Mouse (Mus musculus): ENCODE results near the gene Atp8b3. TPM values are rescaled to one million over a fixed set of nuclear protein-coding genes. Genes with fewer than 3 reads are reported as not detected.

Atp8b3 gene
- polyA plus RNA-seq, 1 experiment: 0.11 TPM

GRCm38 (mm10) chr10:80506222-80506621 is 32.7 kb downstream of the Atp8b3 start:
- TF ChIP-seq CTCF (IDR thresholded peaks at IDR 0.05; ENCODE audit: insufficient read depth, low read length) (peak; percentile 82), POLR2A (IDR thresholded peaks at IDR 0.05; ENCODE audit: borderline replicate concordance, extremely low read depth, low read depth, low read length) (no peak)
- WGBS: under 1% methylated on average over 11 of the region's 11 CpGs
- no peaks in the 10 kb centered on the region for H3K4me1 ChIP-seq (ENCODE audit: control insufficient read depth, insufficient read depth, low read length)
- no peak overlapping the region for H3K4me3 ChIP-seq (replicated peaks; ENCODE audit: extremely low read depth, low read depth, low read length)
- DNase-seq: peak; percentile 70

DNA sequence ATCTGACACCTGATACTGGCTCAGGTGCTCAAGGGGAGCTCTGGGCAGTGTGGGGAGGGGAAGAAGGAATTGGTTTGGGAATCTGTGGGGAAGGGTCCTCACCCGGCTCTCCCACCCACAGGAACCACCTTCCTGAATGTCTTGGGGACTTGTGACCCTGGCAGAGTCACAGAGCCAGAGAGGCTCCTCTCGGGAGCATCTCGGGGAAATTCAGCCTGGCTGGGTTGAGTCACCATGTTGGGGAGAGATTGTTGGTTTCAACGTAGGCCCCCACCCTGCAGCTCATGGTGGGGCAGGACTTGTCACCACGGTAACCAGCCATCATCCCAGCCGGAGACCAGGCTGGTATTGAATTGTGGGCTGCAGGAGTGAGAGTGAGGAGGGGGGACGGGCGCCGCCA is 34.2 kb downstream of the Atp8b3 start:
- WGBS: 5% methylated on average over 6 of the region's 9 CpGs
- no peak overlapping the region for H3K4me3 ChIP-seq (replicated peaks; ENCODE audit: extremely low read depth, low read depth, low read length)
- no peaks in the 10 kb centered on the region for H3K4me1 ChIP-seq (ENCODE audit: control insufficient read depth, insufficient read depth, low read length)
- TF ChIP-seq CTCF (IDR thresholded peaks at IDR 0.05; ENCODE audit: insufficient read depth, low read length) (no peak), POLR2A (IDR thresholded peaks at IDR 0.05; ENCODE audit: borderline replicate concordance, extremely low read depth, low read depth, low read length) (no peak)
- DNase-seq: no peak

- TF ChIP-seq CTCF (IDR thresholded peaks at IDR 0.05; ENCODE audit: insufficient read depth, low read length): no peak
- TF ChIP-seq POLR2A (IDR thresholded peaks at IDR 0.05; ENCODE audit: borderline replicate concordance, extremely low read depth, low read depth, low read length): no peak
- WGBS: 6% methylated on average over 27 of the region's 27 CpGs
- DNase-seq: peak; percentile 60
- Histone ChIP-seq H3K4me1 (ENCODE audit: control insufficient read depth, insufficient read depth, low read length) (no peaks in the 10 kb centered on the region), H3K4me3 (replicated peaks; ENCODE audit: extremely low read depth, low read depth, low read length) (no peak overlapping the region)
Observed at GRCm38 (mm10) chr10:80503599-80504220, 35.2 kb downstream of the Atp8b3 start.

DNA sequence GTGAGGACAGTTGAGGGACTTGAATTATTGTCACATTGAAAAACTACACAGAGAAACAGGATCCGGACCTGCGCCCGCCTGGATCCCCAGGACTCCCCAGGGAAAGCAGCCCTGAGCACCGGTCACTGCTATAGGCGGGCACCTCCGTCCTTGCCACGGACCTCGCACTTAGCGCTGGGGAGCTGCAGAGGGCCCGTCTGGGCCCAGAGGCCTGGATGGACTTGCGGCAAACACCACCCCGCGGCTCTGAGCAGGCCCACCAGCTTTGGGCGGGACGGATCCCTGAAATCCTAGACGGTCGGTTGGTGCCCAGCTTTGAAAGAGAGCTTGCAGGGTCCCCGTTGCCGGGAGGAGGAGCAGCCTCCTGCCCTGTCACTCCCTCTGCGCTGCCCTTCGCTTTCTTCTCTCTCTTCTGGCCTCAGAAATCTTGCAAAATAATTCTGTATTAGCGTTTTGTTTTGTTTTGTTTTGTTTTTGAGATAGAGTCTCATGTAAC is 36.1 kb downstream of the Atp8b3 start:
- H3K4me1 ChIP-seq (ENCODE audit: control insufficient read depth, insufficient read depth, low read length): no peaks in the 10 kb centered on the region
- TF ChIP-seq POLR2A (IDR thresholded peaks at IDR 0.05; ENCODE audit: borderline replicate concordance, extremely low read depth, low read depth, low read length) (no peak), CTCF (IDR thresholded peaks at IDR 0.05; ENCODE audit: insufficient read depth, low read length) (no peak)
- 8% methylated on average over 22 of the region's 22 CpGs for WGBS

GRCm38 (mm10) chr10:80502291-80502690 is 36.6 kb downstream of the Atp8b3 start:
- H3K4me3 ChIP-seq (replicated peaks; ENCODE audit: extremely low read depth, low read depth, low read length): no peak overlapping the region
- WGBS: 10% methylated on average over 7 of the region's 7 CpGs
- TF ChIP-seq POLR2A (IDR thresholded peaks at IDR 0.05; ENCODE audit: borderline replicate concordance, extremely low read depth, low read depth, low read length) (no peak), CTCF (IDR thresholded peaks at IDR 0.05; ENCODE audit: insufficient read depth, low read length) (no peak)
- no peak for DNase-seq
- H3K4me1 ChIP-seq (ENCODE audit: control insufficient read depth, insufficient read depth, low read length): no peaks in the 10 kb centered on the region

More for the DNA sequence above, 36.1 kb downstream of the Atp8b3 start:
- no peak for DNase-seq
- H3K4me3 ChIP-seq (replicated peaks; ENCODE audit: extremely low read depth, low read depth, low read length): no peak overlapping the region

DNA sequence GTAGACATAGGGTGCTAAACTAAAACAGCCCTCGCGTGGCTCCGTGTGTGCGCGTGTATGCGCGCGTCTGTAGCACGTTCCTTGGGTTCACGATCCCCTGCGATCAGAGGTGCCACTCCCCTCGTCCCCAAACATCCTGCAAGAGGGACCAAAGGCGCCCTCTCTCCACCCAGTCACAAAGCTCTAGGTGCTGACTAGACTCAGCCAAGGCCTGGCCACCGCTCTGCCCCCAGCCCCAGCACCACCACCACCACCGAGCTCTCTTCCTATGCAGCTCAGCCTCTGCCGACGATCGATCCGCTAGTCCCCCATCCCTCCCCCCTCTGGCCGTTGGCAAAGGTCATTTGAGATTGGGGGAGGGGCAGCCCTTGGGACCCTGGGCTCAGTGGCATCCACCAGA is 42.5 kb downstream of the Atp8b3 start:
- H3K4me1 ChIP-seq (ENCODE audit: control insufficient read depth, insufficient read depth, low read length): no peaks in the 10 kb centered on the region; the same call in 1 of the 2 replicates
- TF ChIP-seq CTCF (IDR thresholded peaks at IDR 0.05; ENCODE audit: insufficient read depth, low read length) (no peak), POLR2A (IDR thresholded peaks at IDR 0.05; ENCODE audit: borderline replicate concordance, extremely low read depth, low read depth, low read length) (no peak)
- no peak overlapping the region for H3K4me3 ChIP-seq (replicated peaks; ENCODE audit: extremely low read depth, low read depth, low read length)
- 1% methylated on average over 19 of the region's 20 CpGs for WGBS
- no peak for DNase-seq

DNA sequence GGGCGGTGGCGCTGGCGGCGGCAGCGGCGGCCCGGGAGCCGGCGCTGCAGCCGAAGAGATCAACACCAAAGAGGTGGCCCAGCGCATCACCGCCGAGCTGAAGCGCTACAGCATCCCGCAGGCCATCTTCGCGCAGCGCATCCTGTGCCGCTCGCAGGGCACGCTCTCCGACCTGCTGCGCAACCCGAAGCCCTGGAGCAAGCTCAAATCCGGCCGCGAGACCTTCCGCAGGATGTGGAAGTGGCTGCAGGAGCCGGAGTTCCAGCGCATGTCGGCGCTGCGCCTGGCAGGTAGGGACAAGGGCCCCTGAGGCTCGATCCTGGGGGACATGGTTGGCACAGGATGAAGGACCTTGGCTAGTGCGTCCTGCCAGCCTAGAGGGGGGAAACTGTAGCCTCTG is 43.0 kb downstream of the Atp8b3 start:
- Histone ChIP-seq H3K4me3 (replicated peaks; ENCODE audit: extremely low read depth, low read depth, low read length) (no peak overlapping the region), H3K4me1 (ENCODE audit: control insufficient read depth, insufficient read depth, low read length) (no peaks in the 10 kb centered on the region; the same call in 1 of the 2 replicates)
- TF ChIP-seq CTCF (IDR thresholded peaks at IDR 0.05; ENCODE audit: insufficient read depth, low read length) (no peak), POLR2A (IDR thresholded peaks at IDR 0.05; ENCODE audit: borderline replicate concordance, extremely low read depth, low read depth, low read length) (no peak)
- WGBS: under 1% methylated on average over 35 of the region's 35 CpGs
- no peak for DNase-seq

GRCm38 (mm10) chr10:80494732-80495131 is 44.2 kb downstream of the Atp8b3 start, which contains the start of gene Onecut3:
Gene Onecut3, plus strand, starts transcription at chr10:80494835.
- TF ChIP-seq POLR2A (IDR thresholded peaks at IDR 0.05; ENCODE audit: borderline replicate concordance, extremely low read depth, low read depth, low read length): no peak
- no peak for TF ChIP-seq CTCF (IDR thresholded peaks at IDR 0.05; ENCODE audit: insufficient read depth, low read length)
- peak within 1 kb of the TSS; percentile 13 for H3K4me3 ChIP-seq (replicated peaks; ENCODE audit: extremely low read depth, low read depth, low read length)
- H3K4me1 ChIP-seq (ENCODE audit: control insufficient read depth, insufficient read depth, low read length): peaks cover 2% of the 10 kb centered on the region; the same call in 1 of the 2 replicates
- under 1% methylated on average over 42 of the region's 42 CpGs for WGBS
- no peak for DNase-seq

- WGBS: 2% methylated on average over 22 of the region's 22 CpGs
- TF ChIP-seq POLR2A (IDR thresholded peaks at IDR 0.05; ENCODE audit: borderline replicate concordance, extremely low read depth, low read depth, low read length): no peak
- no peak for TF ChIP-seq CTCF (IDR thresholded peaks at IDR 0.05; ENCODE audit: insufficient read depth, low read length)
- peak; percentile 51 for DNase-seq
- Histone ChIP-seq H3K4me3 (replicated peaks; ENCODE audit: extremely low read depth, low read depth, low read length) (no peak overlapping the region), H3K4me1 (ENCODE audit: control insufficient read depth, insufficient read depth, low read length) (peaks cover 2% of the 10 kb centered on the region; the same call in 1 of the 2 replicates)
Observed at GRCm38 (mm10) chr10:80490051-80490450, 48.9 kb downstream of the Atp8b3 start.

DNA sequence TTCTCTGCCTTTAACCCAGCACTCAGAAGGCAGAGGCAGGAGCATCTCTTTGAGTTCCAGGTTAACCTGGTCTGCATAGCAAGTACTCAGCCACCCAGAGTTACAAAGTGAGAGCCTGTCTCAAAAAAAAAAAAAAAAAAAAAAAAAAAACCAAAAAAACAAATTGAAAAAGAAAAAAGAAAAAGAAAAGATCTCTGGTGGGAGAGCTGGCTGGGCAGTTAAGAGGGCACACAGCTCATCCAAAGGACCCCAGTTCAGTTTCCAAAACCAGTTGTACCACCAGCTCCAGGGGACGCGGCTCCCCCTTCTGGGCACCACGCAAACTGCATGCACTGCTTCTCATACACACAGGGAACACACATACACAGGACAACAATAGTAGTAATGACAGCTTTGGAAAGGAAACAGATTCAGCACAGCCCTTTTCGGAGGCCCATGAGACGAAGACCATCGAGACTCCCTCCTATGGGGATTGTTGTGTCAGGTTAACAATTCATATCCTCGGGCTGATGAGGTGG is 52.0 kb downstream of the Atp8b3 start:
- DNase-seq: no peak
- no peak for TF ChIP-seq CTCF (IDR thresholded peaks at IDR 0.05; ENCODE audit: insufficient read depth, low read length)
- no peak for TF ChIP-seq POLR2A (IDR thresholded peaks at IDR 0.05; ENCODE audit: borderline replicate concordance, extremely low read depth, low read depth, low read length)
- Histone ChIP-seq H3K4me1 (ENCODE audit: control insufficient read depth, insufficient read depth, low read length) (peaks cover 2% of the 10 kb centered on the region; the same call in 1 of the 2 replicates), H3K4me3 (replicated peaks; ENCODE audit: extremely low read depth, low read depth, low read length) (no peak overlapping the region)
- 72% methylated on average over 7 of the region's 7 CpGs for WGBS

Data from lung, adult 2 months (tissue).